Mouse (Mus musculus) embryo, embryonic 11.5 days (tissue): ENCODE measurements around the gene Olfr1089.

Source experiments
- DNase-seq: peaks from one replicate; pipeline ENCODE4 v3.0.0-alpha.2; 2012; ENCODE audit warnings: low read depth, low spot score

Gene Olfr1089

DNA sequence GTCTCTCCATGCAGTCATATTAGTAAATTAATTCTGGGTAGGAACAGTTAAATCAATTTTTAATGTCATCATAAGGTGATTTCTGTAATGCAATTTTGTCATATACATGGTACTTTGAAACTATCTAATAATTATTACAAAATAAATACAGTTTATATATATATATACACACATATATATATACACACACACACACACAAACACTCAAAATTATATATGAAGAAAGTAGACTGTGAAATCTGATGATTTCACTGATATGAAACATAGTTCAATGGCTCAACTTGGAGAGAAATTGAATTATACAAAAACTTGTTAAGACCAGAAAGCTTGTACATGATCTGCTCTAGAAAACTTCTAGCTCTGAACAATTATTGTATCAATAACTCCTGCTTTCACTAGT is at the start of gene Olfr1089:
Olfr1089 (minus strand) TSS at position 101 of the 400 bp plus-strand sequence.
- DNase-seq = no peak

DNA sequence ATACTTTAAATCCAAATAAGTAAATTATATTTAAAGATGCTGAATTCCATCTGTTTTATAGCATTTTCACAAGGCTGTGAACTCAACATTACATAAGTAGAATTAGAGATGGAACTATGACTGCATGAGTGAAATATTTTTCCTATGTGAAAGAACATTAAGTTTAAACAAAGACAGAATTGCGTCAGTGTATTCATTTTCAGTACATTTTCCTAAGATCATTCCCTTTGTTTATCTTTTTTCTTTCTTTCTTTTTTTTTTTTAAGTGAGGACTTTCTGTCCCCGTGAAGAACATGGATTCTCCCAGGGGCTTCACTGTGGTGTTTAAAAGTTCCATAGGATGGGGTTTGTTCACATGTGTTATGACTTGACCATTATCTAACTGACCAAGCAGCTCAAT is 48.7 kb upstream of the Olfr1089 start, which contains the start of gene Olfr1093:
Olfr1093 (plus strand) TSS at position 301 of the 400 bp plus-strand sequence.
- DNase-seq = no peak

GRCm38 (mm10) chr2:86761050-86761449 is 27.5 kb upstream of the Olfr1089 start:
- no peak for DNase-seq

DNA sequence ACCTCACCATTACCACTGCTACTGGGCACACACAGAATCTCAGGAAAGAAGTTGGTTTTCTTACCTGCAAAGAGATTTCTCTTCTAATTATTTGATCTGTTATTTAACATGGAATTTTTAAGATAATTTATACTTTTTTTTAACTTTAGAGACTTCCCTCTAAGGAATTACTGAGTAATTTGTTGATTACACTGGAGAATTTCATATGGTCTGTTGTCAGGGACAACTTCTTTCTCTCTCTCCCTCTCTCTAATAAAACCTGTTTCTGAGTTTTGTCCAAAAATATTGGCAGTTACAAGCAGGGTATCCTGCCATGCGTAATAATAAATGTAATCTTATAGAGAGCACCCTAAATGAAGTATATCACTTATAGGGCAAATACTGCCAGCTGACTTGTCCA is 25.4 kb upstream of the Olfr1089 start, which contains the start of gene Olfr1090:
Olfr1090 (minus strand) TSS at position 101 of the 400 bp plus-strand sequence.
- no peak for DNase-seq

GRCm38 (mm10) chr2:86698295-86698694 is 35.2 kb downstream of the Olfr1089 start, which contains the start of gene Olfr1087:
Gene Olfr1087 (minus strand): TSS chr2:86698395.
- no peak for DNase-seq
